Mouse (Mus musculus) heart, postnatal 0 days (tissue): Measurements from ENCODE around the gene Phf13. TPM values are rescaled to one million over a fixed set of nuclear protein-coding genes. Genes with fewer than 3 reads are reported as not detected.
A peak's percentile ranks its signal among the peaks of the same experiment; 100 is the strongest.

Experiments used
- ATAC-seq: fragments of 200-750 bp; cut with Nextera tagmentation; 2 replicates; pipeline ENCODE4 v1.8.0; 2017; ENCODE audit warnings: low read depth, moderate number of reproducible peaks, moderate library complexity; ENCODE audit not compliant: insufficient read depth
- DNase-seq: peaks from one replicate; pipeline ENCODE4 v3.0.0-alpha.2; 2016; ENCODE audit warnings: low spot score
- H3K27ac ChIP-seq: fragments of 300-500 bp; sonication (generic); 2 replicates; pipeline ENCODE4 v1.5.1; 2014; ENCODE audit warnings: low read depth, mild to moderate bottlenecking
- H3K27me3 ChIP-seq: fragments of 300-500 bp; sonication (generic); 2 replicates; pipeline ENCODE4 v1.6.1; 2014; ENCODE audit warnings: low read length, mixed read lengths; ENCODE audit not compliant: control insufficient read depth, insufficient read depth
- H3K36me3 ChIP-seq: fragments of 300-500 bp; sonication (generic); replicated peaks from 2 replicates; pipeline ENCODE4 v1.6.1; 2014; ENCODE audit warnings: low read length, mixed read lengths; ENCODE audit not compliant: control insufficient read depth, insufficient read depth
- H3K4me1 ChIP-seq: fragments of 300-500 bp; sonication (generic); 2 replicates; pipeline ENCODE4 v1.6.1; 2014; ENCODE audit warnings: antibody characterized with exemption; ENCODE audit not compliant: control insufficient read depth, insufficient read depth
- H3K4me2 ChIP-seq: fragments of 300-500 bp; sonication (generic); 2 replicates; pipeline ENCODE4 v1.6.1; 2014; ENCODE audit warnings: low read depth, mild to moderate bottlenecking, low read length, moderate library complexity
- H3K4me3 ChIP-seq: fragments of 300-500 bp; sonication (generic); 2 replicates; pipeline ENCODE4 v1.5.1; 2014; ENCODE audit warnings: low read depth, low read length
- H3K9ac ChIP-seq: fragments of 300-500 bp; sonication (generic); replicated peaks from 2 replicates; pipeline ENCODE4 v1.6.1; 2014; ENCODE audit warnings: low read depth, low read length, mixed read lengths
- H3K9me3 ChIP-seq: fragments of 300-500 bp; sonication (generic); replicated peaks from 2 replicates; pipeline ENCODE4 v1.6.1; 2016; ENCODE audit warnings: low read length; ENCODE audit not compliant: control insufficient read depth
- CTCF ChIP-seq: IDR thresholded peaks from 2 replicates; pipeline ENCODE4 v1.5.1; 2016; ENCODE audit warnings: antibody characterized with exemption, control low read depth, low read depth
- EP300 ChIP-seq: IDR thresholded peaks from 2 replicates; pipeline ENCODE4 v1.6.1; 2016; ENCODE audit warnings: antibody characterized with exemption, low read depth
- WGBS: fragments of 180-500 bp; shearing (Covaris S2); extraction: QIAGEN DNeasy Blood & Tissue Kit; methylation state at CpG from one replicate; pipeline ENCODE4 v1.1.7; 2014; 5-methylcytosine and 5-hydroxymethylcytosine counted together
- polyA plus RNA-seq: library from polyadenylated mRNA; unstranded; fragments of >200 nt; fragmentation: Nextera tagmentation; extraction: Ambion mirVana; gene quantifications from 2 replicates; pipeline ENCODE4 v1.2.1, GENCODE M21; 2015
- total RNA-seq: library from RNA; depleted of rRNA; stranded (reverse); fragments of >200 nt; gene quantifications from 2 replicates; pipeline ENCODE4 v1.2.3, GENCODE M21; 2014; ENCODE audit warnings: low replicate concordance

The Phf13 gene
- total and polyA plus RNA-seq, 2 experiments from 2014 or later: 8.0 to 9.3 TPM

GRCm38 (mm10) chr4:152008148-152008500, 12.1 kb upstream of the Phf13 start:
- DNase-seq: no peak

GRCm38 (mm10) chr4:152007481-152008147, 11.6 kb upstream of the Phf13 start:
- ATAC-seq (peak; percentile 44), DNase-seq (peak; percentile 85)
- no peaks in the 10 kb centered on the region for H3K36me3 ChIP-seq
- peak overlapping the region; percentile 70 for H3K4me3 ChIP-seq
- H3K4me2 ChIP-seq: peak overlapping the region; percentile 97
- peak overlapping the region; percentile 96 for H3K27ac ChIP-seq
- peak overlapping the region; percentile 76 for H3K9ac ChIP-seq
- no peaks in the 10 kb centered on the region for H3K9me3 ChIP-seq
- H3K4me1 ChIP-seq: peaks cover 31% of the 10 kb centered on the region
- no peaks in the 10 kb centered on the region for H3K27me3 ChIP-seq
- TF ChIP-seq CTCF (no peak), EP300 (0 out of 2 replicates have a peak, but pooled peaks have one; percentile 25)
- 4% methylated on average over 8 of the region's 8 CpGs for WGBS

More at GRCm38 (mm10) chr4:152008148-152008500, 12.1 kb upstream of the Phf13 start:
- Histone ChIP-seq H3K27me3 (no peaks in the 10 kb centered on the region), H3K36me3 (no peaks in the 10 kb centered on the region), H3K9me3 (no peaks in the 10 kb centered on the region), H3K4me2 (peak overlapping the region; percentile 97), H3K27ac (peak overlapping the region; percentile 96), H3K4me3 (peak overlapping the region; percentile 70), H3K4me1 (peaks cover 31% of the 10 kb centered on the region), H3K9ac (peak overlapping the region; percentile 76)
- under 1% methylated on average over 14 of the region's 14 CpGs for WGBS
- no peak for TF ChIP-seq CTCF
- TF ChIP-seq EP300: no peak; the same call in 1 of the 2 replicates
- peak; percentile 13; the same call in 1 of the 2 replicates for ATAC-seq

GRCm38 (mm10) chr4:152006812-152007211, 10.8 kb upstream of the Phf13 start:
- no peak for ATAC-seq
- Histone ChIP-seq H3K27me3 (no peaks in the 10 kb centered on the region), H3K27ac (peak overlapping the region; percentile 96), H3K9me3 (no peaks in the 10 kb centered on the region), H3K4me2 (no peak overlapping the region), H3K9ac (no peak overlapping the region), H3K36me3 (no peaks in the 10 kb centered on the region), H3K4me1 (peaks cover 24% of the 10 kb centered on the region), H3K4me3 (no peak overlapping the region)
- no peak for TF ChIP-seq CTCF
- TF ChIP-seq EP300: no peak
- no peak for DNase-seq
- WGBS: 41% methylated on average over 3 of the region's 3 CpGs

- TF ChIP-seq CTCF (peak; percentile 16), EP300 (no peak)
- no peak for ATAC-seq
- 82% methylated on average over 6 of the region's 6 CpGs for WGBS
Measured at GRCm38 (mm10) chr4:152006137-152006536, 10.1 kb upstream of the Phf13 start.

GRCm38 (mm10) chr4:152002063-152002462, 6.0 kb upstream of the Phf13 start:
- no peak overlapping the region for H3K9ac ChIP-seq
- H3K27ac ChIP-seq: no peak overlapping the region
- H3K4me1 ChIP-seq: peaks cover 3% of the 10 kb centered on the region; the same call in 1 of the 2 replicates
- H3K36me3 ChIP-seq: no peaks in the 10 kb centered on the region
- no peaks in the 10 kb centered on the region for H3K9me3 ChIP-seq
- no peak overlapping the region for H3K4me3 ChIP-seq
- WGBS: 88% methylated on average over 3 of the region's 3 CpGs
- H3K27me3 ChIP-seq: no peaks in the 10 kb centered on the region
- H3K4me2 ChIP-seq: no peak overlapping the region
- DNase-seq: no peak
- no peak for ATAC-seq
- TF ChIP-seq EP300 (no peak), CTCF (no peak)

More at GRCm38 (mm10) chr4:152006137-152006536, 10.1 kb upstream of the Phf13 start:
- no peak for DNase-seq
- no peak overlapping the region for H3K4me3 ChIP-seq
- H3K4me1 ChIP-seq: peaks cover 17% of the 10 kb centered on the region; the same call in 1 of the 2 replicates
- H3K27ac ChIP-seq: peak overlapping the region; percentile 96; the same call in 1 of the 2 replicates
- no peaks in the 10 kb centered on the region for H3K36me3 ChIP-seq
- H3K9me3 ChIP-seq: no peaks in the 10 kb centered on the region
- H3K9ac ChIP-seq: no peak overlapping the region
- H3K27me3 ChIP-seq: no peaks in the 10 kb centered on the region
- no peak overlapping the region for H3K4me2 ChIP-seq

- no peak for DNase-seq
- 73% methylated on average over 4 of the region's 4 CpGs for WGBS
- Histone ChIP-seq H3K4me2 (no peak overlapping the region), H3K9ac (no peak overlapping the region), H3K4me1 (0 out of 2 replicates have a peak, but pooled peaks cover 3% of the 10 kb centered on the region), H3K27me3 (no peaks in the 10 kb centered on the region), H3K27ac (no peak overlapping the region), H3K4me3 (no peak overlapping the region), H3K9me3 (no peaks in the 10 kb centered on the region), H3K36me3 (no peaks in the 10 kb centered on the region)
- TF ChIP-seq EP300: no peak
- TF ChIP-seq CTCF: no peak
- no peak for ATAC-seq
Measured at GRCm38 (mm10) chr4:152001335-152001734, 5.3 kb upstream of the Phf13 start.
